ENCODE assay signal across 1 mouse cellular context in the genomic region with DNA sequence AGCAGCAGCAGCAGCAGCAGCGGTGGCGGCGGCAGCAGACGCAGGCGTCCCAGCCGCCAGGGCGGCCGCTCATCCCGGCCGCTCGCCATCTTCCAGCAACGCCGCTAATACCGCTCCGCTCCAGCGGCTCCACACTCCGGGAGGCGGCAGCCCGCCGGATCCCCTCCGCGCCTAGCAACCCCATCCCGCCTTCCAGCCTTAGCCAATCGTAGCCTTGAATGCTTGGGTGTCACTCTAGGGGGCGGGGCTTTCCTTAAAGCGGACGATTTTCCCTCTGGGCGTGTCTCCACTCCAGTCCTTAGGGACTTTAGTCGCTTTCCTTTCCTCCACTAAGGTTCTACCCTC.
TF ChIP-seq lines count a peak whose summit lies in the region.

A gene (minus strand): TSS at position 141 of the 345 bp plus-strand sequence.

TF ChIP-seq in CH12.LX, 34 proteins besides CTCF, POLR2A, EP300 and RAD21 (continued from another document):
- no peak for TF ChIP-seq GABPA (IDR thresholded peaks at IDR 0.05; ENCODE audit: insufficient replicate concordance, low read depth, low read length)
- peak; percentile 70 for TF ChIP-seq HCFC1 (IDR thresholded peaks at IDR 0.05; ENCODE audit: low read depth, low read length)
- TF ChIP-seq UBTF (IDR thresholded peaks at IDR 0.05; ENCODE audit: low read depth, low read length) = 0 out of 2 replicates have a peak, but pooled peaks have one; percentile 19
- no peak for TF ChIP-seq JUN (IDR thresholded peaks at IDR 0.05; ENCODE audit: insufficient read depth, low read depth, low read length)
- TF ChIP-seq USF1 (IDR thresholded peaks at IDR 0.05; ENCODE audit: low read depth, low read length) = no peak
- TF ChIP-seq BHLHE40 (IDR thresholded peaks at IDR 0.05; ENCODE audit: low read depth, low read length) = no peak
- TF ChIP-seq POLR2AphosphoS2 (IDR thresholded peaks at IDR 0.05; ENCODE audit: low read depth, low read length) = no peak
- TF ChIP-seq MAX (IDR thresholded peaks at IDR 0.05; ENCODE audit: low read length) = no peak
- TF ChIP-seq ZKSCAN1 (IDR thresholded peaks at IDR 0.05; ENCODE audit: borderline replicate concordance, low read depth, low read length) = no peak
- 0 out of 2 replicates have a peak, but pooled peaks have one; percentile 18 for TF ChIP-seq MAZ (IDR thresholded peaks at IDR 0.05; ENCODE audit: low read depth, low read length)
- TF ChIP-seq ZMIZ1 (IDR thresholded peaks at IDR 0.05; ENCODE audit: low read depth, low read length) = no peak
- TF ChIP-seq SMC3 (IDR thresholded peaks at IDR 0.05; ENCODE audit: low read depth, low read length) = no peak
- no peak; the same call in 1 of the 2 replicates for TF ChIP-seq SIN3A (IDR thresholded peaks at IDR 0.05; ENCODE audit: low read length)
- peak; percentile 50 for TF ChIP-seq NELFE (IDR thresholded peaks at IDR 0.05; ENCODE audit: low read depth, low read length)
- peak; percentile 59 for TF ChIP-seq ELF1 (IDR thresholded peaks at IDR 0.05; ENCODE audit: low read depth, low read length)
- no peak for TF ChIP-seq TCF12 (IDR thresholded peaks at IDR 0.05; ENCODE audit: low read depth, low read length)
- TF ChIP-seq PAX5 (IDR thresholded peaks at IDR 0.05; ENCODE audit: low read length) = no peak
